Mouse (Mus musculus) kidney, adult 2 months (tissue): Measurements from ENCODE around the gene Cltc. TPM values are rescaled to one million over a fixed set of nuclear protein-coding genes. Genes with fewer than 3 reads are reported as not detected.

Source experiments
- DNase-seq: peaks from one replicate; pipeline ENCODE4 v3.0.0; 2021
- H3K27ac ChIP-seq: fragments of 200-500 bp; 2 replicates; pipeline ENCODE4 v1.5.1; 2012; ENCODE audit warnings: low read depth, low read length, control low read depth, inconsistent platforms; ENCODE audit not compliant: insufficient read depth
- H3K27me3 ChIP-seq: fragments of 200-500 bp; replicated peaks from 2 replicates; pipeline ENCODE4 v1.6.1; 2012; ENCODE audit warnings: mild to moderate bottlenecking, moderate library complexity, low read length, inconsistent platforms; ENCODE audit not compliant: control insufficient read depth, insufficient read depth
- H3K36me3 ChIP-seq: fragments of 200-500 bp; 2 replicates; pipeline ENCODE4 v1.6.1; 2012; ENCODE audit warnings: mild to moderate bottlenecking, moderate library complexity, low read length, inconsistent platforms; ENCODE audit not compliant: control insufficient read depth, insufficient read depth
- H3K4me1 ChIP-seq: fragments of 200-500 bp; 2 replicates; pipeline ENCODE4 v1.6.1; 2011; ENCODE audit warnings: low read length; ENCODE audit not compliant: control insufficient read depth, insufficient read depth
- H3K4me3 ChIP-seq: fragments of 200-500 bp; 2 replicates; pipeline ENCODE4 v1.5.1; 2011; ENCODE audit warnings: mild to moderate bottlenecking, low read depth, low read length, control low read depth; ENCODE audit not compliant: insufficient read depth
- CTCF ChIP-seq: fragments of 200-500 bp; conservative IDR thresholded peaks from 2 replicates; pipeline ENCODE4 v1.5.1; 2011; ENCODE audit warnings: low read depth, mild to moderate bottlenecking, control low read depth, low read length, moderate library complexity, mixed read lengths; ENCODE audit not compliant: insufficient read depth, insufficient read length
- POLR2A ChIP-seq: fragments of 200-500 bp; IDR thresholded peaks from one replicate; pipeline ENCODE4 v1.6.1; 2011; ENCODE audit warnings: low read depth, low read length, control low read depth
- WGBS: fragments of 180-500 bp; shearing (Covaris S2); methylation state at CpG from one replicate; pipeline ENCODE4 v1.1.7; 2018; 5-methylcytosine and 5-hydroxymethylcytosine counted together
- polyA plus RNA-seq: library from polyadenylated mRNA; depleted of rRNA; stranded (reverse); fragments of >200 nt; gene quantifications from 2 replicates; pipeline ENCODE4 v1.2.3, GENCODE M21; 2012

The Cltc gene
- polyA plus RNA-seq, 1 experiment = 107 TPM

DNA sequence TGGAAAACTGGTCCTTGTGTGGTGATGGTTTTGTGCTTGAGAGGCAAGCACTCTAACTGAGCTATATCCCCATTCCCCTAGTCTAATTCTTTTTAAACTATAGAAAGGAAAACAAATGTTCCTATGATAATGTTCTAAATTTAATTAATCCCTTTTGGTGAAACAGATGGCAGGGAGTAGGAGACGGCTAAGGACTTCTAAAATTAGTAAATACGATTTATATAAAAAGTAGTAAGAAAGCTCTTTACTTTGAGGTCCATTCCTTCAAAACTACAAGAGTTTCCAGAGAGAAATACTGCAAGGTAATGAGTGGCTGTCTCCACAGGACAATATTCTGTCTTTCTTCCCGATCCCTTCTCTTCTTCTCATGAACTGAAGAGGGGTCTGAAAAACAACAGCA is 93.0 kb downstream of the Cltc start:
- H3K4me1 ChIP-seq = no peaks in the 10 kb centered on the region; the same call in 1 of the 2 replicates
- no peak for DNase-seq
- no peak for TF ChIP-seq POLR2A
- TF ChIP-seq CTCF = no peak
- H3K4me3 ChIP-seq = no peak overlapping the region
- H3K27me3 ChIP-seq = no peaks in the 10 kb centered on the region
- peaks cover 8% of the 10 kb centered on the region for H3K36me3 ChIP-seq
- WGBS = 91% methylated on average over 3 of the region's 3 CpGs
- no peak overlapping the region for H3K27ac ChIP-seq

DNA sequence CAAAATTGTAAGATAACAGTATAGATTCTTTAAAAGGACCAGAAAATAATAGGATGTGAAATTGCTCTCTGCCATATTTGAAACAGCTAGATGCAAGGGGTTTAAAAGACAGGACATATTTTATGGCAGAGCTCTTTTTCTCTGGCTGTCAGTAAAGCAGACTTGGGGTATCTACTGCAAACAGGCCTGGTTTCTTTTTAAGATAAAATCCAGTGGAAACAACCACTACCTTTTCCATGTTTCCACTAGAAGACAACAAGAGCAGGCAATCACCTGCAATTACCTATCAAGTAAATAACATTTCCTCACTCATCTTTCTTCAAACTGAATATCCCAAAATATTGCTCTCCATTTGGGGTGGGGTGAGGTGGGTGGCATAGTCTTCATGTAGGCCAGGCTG is 93.4 kb downstream of the Cltc start:
- Histone ChIP-seq H3K4me1 (no peaks in the 10 kb centered on the region; the same call in 1 of the 2 replicates), H3K27ac (no peak overlapping the region), H3K27me3 (no peaks in the 10 kb centered on the region), H3K4me3 (no peak overlapping the region), H3K36me3 (peaks cover 8% of the 10 kb centered on the region)
- TF ChIP-seq POLR2A (no peak), CTCF (no peak)
- DNase-seq = no peak

GRCm38 (mm10) chr11:86662986-86663895 is 94.1 kb downstream of the Cltc start:
- TF ChIP-seq CTCF (no peak), POLR2A (no peak)
- no peak for DNase-seq
- Histone ChIP-seq H3K36me3 (peaks cover 8% of the 10 kb centered on the region), H3K4me3 (no peak overlapping the region), H3K27me3 (no peaks in the 10 kb centered on the region), H3K4me1 (no peaks in the 10 kb centered on the region; the same call in 1 of the 2 replicates), H3K27ac (no peak overlapping the region)
- WGBS = 92% methylated on average over 8 of the region's 8 CpGs

DNA sequence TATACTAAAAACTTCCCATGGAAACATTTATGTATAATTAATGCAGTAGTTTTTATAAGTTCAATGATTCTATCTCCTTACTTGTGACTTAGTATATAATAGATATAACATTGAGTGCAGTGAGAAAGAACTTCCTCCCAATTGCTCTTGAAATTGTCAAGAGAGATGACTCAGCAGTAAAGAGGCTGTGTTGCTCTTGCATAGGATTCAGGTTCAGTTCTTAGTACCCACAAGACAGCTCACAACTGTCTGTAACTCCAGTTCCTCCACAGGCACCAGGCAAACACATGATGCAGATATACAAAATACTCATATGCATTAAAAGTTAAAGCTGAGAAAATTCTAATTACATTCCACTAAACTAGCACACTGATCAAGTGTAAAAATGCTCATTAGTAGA is 99.5 kb downstream of the Cltc start:
- no peaks in the 10 kb centered on the region for H3K27me3 ChIP-seq
- H3K4me1 ChIP-seq = no peaks in the 10 kb centered on the region; the same call in 1 of the 2 replicates
- H3K27ac ChIP-seq = no peak overlapping the region
- no peak overlapping the region for H3K4me3 ChIP-seq
- no peak for DNase-seq
- H3K36me3 ChIP-seq = peaks cover 5% of the 10 kb centered on the region
- TF ChIP-seq CTCF (no peak), POLR2A (no peak)

GRCm38 (mm10) chr11:86656849-86657567 is 100.4 kb downstream of the Cltc start:
- no peak for TF ChIP-seq CTCF
- TF ChIP-seq POLR2A = no peak
- Histone ChIP-seq H3K36me3 (peaks cover 5% of the 10 kb centered on the region), H3K4me3 (no peak overlapping the region), H3K27me3 (no peaks in the 10 kb centered on the region), H3K4me1 (no peaks in the 10 kb centered on the region; the same call in 1 of the 2 replicates), H3K27ac (no peak overlapping the region)
- no peak for DNase-seq
- 78% methylated on average over 4 of the region's 4 CpGs for WGBS

DNA sequence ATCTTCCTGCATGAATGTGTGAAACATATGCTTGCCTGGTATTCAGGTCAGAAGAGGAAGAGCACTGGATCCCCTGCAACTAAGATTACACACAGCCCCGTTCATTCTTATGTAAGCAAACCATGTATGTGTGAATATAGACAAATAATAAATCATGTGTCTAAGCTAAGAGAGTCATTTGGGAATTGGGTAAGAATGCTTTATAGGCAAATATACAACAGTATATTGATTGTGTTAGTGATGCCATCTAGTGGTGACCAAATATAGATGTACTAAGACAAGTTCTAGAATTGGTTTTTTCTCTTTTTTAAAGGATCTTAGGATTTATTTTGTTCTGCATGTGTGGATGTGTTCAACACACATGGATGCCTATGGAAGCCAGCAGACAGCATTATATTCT is 101.7 kb downstream of the Cltc start:
- WGBS = 19% methylated on average over 1 of the region's 1 CpGs
- Histone ChIP-seq H3K27ac (no peak overlapping the region), H3K4me1 (no peaks in the 10 kb centered on the region; the same call in 1 of the 2 replicates), H3K4me3 (no peak overlapping the region), H3K36me3 (peaks cover 2% of the 10 kb centered on the region), H3K27me3 (no peaks in the 10 kb centered on the region)
- peak; percentile 17 for DNase-seq
- TF ChIP-seq POLR2A (no peak), CTCF (no peak)

GRCm38 (mm10) chr11:86654096-86654495 is 103.3 kb downstream of the Cltc start:
- Histone ChIP-seq H3K4me3 (no peak overlapping the region), H3K27me3 (no peaks in the 10 kb centered on the region), H3K27ac (no peak overlapping the region), H3K4me1 (no peaks in the 10 kb centered on the region; the same call in 1 of the 2 replicates), H3K36me3 (peaks cover 2% of the 10 kb centered on the region)
- no peak for DNase-seq
- 83% methylated on average over 4 of the region's 4 CpGs for WGBS
- TF ChIP-seq CTCF (no peak), POLR2A (no peak)
